Mouse (Mus musculus): ENCODE measurements around the gene Kctd15.

The Kctd15 gene

DNA sequence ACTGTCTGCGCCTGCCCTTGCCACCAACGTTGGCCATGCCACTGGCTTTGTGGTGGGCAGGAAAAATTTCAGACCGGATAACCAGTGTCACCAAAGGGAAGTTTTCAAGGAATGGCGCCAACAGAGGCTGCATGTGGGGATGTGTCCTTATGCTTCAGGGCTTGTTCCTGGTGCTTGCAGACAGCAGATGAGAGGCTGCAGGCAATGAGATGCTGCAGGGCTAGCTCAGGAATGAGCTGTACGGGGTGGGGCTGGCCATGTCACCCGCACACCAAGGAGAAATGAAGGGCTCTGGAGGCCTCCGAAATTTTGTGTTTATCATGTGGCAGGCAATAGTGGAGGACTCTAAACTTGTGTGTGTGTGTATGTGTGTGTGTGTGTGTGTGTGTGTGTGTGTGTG is 6.6 kb upstream of the Kctd15 start:
- DNase-seq (ENCODE audit: low spot score) = no peak

DNA sequence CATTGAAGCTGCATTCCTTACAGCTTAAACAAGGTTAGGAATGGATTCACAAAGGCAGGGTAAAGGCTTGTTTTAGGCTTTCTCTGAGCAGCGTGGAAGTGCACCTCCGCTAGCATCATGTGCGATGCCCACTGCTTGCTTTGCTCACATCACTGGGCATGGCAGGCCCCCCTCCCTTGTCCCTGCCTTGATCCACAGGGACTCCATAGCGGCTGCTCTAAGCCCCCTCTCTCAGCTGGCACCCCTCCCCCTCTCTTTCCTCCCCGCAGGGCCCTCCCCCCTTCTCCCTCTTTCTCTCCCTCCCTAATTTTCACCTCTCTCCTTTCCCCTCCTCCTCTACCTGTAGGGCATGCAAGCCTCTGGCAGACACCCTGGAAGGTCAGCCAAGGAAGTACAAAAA is 5.7 kb upstream of the Kctd15 start:
- DNase-seq (ENCODE audit: low spot score) = no peak

DNA sequence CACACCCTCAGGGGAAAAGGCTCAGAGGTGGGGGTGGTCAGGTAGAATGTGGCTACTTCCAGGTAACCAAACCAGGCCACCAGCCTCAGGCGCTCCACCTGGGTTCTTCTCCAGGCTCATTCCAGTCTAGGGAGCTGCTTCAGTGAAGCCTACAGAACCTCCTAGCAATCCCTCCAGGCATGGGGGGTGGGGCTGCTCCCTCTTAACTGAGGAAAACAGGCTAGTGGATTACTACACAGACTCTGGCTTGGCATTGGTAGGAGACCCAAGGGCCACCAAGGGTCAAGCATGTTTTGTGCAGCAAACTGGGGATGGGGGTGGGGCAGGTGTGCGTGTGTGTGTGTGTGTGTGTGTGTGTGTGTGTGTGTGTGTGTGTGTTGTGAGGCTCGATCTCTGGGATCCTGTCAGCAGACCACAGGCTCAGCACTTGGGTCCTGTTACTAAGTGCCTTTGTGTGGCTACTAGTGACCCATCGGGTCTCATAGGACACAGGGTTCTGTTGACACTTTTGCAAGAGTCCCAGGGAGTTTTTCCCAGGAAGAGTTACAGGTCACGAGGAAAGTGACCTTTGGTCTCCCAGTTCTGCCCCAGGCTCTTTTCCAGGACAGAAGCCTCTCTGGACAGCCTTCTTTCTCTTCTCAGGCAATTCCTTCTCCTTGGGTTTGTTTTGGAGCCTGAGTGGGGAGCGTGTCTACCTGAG is 3.0 kb upstream of the Kctd15 start:
- no peak for DNase-seq (ENCODE audit: low spot score)

DNA sequence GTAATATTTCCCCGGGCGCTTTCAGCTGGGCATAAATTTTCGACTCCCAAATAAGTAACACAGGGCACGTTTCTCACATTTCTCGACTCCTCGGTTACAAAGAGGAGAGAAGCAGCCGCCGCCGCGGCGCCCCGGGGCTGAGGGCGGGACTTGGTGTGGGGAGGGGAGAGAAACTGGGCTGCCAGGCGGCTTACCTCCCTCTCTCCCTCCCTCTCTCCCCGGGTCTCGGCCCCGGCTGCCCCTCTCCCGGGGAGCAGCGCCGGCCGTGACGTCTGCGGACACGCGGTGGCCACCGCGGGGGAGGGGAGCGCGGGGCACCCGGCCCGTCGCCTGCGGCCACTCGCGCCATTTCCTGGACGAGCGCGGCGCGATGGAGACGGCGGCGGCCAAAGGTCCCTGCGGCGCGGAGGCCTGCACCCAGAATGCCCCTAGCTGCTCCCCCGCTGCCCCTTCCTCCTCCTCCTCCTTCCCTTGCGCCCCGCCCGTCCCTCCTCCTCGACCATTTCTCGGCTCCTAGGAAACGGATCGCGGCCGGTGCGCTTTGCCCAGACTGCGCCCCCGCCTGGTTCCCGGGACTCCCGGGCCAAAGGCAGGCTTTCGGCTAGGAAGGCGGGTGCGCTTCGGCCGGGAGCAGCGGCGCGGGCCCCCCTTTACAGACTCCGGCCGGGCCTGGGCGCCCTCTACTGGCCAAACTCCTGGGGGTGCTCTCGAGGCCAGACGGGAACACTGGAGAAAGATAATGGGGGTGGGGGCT is 1.3 kb downstream of the Kctd15 start:
- DNase-seq (ENCODE audit: low spot score) = peak; percentile 89

DNA sequence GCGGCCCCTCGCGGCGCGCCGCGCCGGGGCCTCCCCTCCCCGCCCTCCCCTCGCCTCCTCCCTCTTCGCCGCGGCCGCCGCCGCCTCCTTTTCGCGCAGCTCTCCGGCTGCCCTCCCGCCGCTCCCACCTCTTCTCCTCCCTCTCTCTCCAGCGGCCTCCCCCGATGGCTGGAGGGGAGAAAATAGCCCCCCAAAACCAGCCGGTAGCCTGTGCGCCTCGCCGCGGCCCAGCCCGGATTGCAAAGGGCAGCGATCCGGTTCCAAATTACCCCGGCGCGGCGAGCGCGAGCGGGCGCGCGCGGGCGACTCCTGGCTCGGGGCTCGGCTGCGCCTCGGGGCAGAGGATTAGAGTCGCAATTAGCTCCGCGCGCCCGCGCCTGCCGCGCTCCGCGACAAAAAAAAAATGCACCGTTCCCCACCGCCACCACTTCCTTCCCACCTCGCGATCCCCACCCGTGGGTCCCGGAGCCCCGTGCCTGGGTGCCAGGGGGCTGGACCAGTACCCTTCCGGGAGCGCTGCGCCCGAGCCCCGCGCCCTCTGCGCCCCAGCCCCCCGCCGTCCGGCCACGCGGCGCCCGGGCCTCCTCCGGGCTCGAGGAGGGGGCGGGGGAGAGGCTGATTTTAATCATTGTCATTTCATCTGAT is 2.0 kb downstream of the Kctd15 start:
- peak; percentile 56 for DNase-seq (ENCODE audit: low spot score)

DNA sequence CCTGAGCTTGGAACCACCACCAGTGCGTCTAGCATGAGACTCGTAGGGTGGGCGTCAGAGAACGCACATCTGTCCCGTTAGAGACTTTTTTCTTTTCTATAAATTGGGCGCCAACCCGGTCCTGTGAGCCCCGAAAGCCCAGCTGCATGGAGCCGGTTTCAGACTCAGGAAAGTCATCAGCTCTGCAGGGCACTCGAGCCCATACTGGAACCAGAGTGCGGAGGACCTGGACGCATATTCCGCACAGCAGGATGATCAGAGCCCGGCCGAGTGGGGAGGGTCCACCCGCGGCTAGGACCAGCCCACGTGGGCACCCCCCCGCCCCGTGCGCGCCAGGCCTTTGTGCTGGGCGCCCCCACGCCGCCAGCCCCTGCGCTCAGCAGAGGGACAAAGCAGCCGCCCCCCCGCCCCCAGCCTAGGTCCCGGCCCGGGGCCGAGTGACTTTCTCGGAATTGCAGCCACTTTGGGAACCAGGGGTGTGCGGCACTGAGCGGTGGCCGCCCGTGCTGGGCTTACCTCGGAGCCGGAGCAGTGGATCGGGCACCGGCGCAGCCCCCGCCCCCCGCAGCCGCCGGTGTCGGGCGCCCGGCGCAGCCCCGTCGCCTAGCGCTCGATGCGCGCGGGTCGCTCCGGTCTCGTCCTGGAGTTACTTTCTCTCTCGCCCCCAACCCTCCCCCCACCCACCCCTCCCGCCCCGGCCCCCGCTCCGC is 2.6 kb downstream of the Kctd15 start:
- DNase-seq (ENCODE audit: low spot score) = no peak

DNA sequence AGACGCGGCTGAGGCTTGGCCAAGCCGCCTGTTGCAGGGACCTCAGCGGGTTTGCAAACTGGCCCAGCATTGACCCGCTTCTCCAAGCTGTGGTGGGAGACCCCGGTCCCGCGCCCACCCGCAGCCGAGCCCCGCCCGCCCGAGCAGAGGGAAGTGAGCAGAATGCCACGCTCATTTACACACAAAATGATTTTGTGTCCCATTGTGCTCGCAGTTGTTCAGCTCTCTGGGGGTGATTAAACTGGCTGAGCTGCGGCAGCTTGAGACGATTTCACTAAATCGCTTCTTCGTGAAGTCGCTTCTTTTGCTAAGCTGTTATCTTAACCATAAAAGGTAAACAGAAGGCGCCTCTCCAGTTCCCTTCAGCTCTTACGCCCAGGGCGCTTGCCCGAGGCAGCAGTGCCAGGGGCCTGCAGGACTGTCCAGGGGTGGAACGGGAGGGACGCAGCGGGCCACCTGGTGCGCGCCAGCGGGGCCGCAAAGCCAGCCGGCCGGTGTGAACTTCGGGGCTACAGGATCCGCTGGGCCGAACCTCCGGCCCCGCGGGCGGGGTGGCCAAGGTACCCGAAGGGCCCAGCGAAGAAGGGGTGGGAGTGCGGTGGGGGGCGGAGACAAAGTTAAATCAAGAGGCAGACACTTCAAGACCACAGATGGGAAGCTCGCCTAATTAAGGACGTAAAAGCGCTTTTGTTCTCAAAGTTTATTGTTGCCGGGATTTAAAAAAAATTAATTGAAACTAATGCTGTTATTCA is 3.6 kb downstream of the Kctd15 start:
- DNase-seq (ENCODE audit: low spot score) = peak; percentile 33

DNA sequence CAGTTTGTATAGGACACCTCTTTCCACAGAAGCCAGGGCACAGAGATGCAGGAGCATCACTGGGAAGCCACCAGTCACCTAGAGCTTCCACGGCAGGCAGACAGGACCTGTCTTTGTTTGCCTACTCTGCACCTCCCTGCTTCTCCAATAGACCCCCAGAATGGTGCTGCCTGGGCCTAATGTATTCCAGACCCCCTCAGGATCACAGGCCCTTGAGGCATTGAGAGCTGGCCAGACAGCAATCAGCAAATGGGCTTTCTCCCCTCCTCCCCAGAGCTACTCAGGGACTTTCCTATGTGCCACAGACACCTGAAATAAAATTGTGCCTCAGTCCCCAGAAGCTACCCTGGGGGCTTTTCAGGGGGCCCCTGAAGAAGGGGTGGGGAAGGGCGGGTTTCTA is 5.2 kb downstream of the Kctd15 start:
- DNase-seq (ENCODE audit: low spot score) = no peak

DNA sequence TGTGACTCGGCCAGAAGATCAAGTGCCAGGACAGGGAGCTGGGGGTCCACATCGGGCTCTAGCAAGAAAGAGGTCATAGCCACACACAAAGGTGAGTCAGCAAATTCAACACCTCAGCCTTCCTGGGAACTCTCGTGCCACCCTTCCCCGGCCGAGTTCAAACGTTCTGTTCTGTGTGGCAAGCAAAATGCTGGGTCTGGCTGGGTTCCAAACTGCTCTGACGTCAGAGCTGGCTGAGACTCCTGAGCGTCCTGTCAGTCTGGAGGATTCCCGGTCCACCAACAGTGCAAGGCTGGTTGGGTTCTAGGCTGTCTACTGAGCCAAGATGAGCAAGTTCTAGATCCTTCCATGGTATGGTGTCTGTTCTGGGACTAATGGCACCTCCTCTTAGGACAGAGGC is 9.5 kb downstream of the Kctd15 start:
- DNase-seq (ENCODE audit: low spot score) = peak; percentile 40

DNA sequence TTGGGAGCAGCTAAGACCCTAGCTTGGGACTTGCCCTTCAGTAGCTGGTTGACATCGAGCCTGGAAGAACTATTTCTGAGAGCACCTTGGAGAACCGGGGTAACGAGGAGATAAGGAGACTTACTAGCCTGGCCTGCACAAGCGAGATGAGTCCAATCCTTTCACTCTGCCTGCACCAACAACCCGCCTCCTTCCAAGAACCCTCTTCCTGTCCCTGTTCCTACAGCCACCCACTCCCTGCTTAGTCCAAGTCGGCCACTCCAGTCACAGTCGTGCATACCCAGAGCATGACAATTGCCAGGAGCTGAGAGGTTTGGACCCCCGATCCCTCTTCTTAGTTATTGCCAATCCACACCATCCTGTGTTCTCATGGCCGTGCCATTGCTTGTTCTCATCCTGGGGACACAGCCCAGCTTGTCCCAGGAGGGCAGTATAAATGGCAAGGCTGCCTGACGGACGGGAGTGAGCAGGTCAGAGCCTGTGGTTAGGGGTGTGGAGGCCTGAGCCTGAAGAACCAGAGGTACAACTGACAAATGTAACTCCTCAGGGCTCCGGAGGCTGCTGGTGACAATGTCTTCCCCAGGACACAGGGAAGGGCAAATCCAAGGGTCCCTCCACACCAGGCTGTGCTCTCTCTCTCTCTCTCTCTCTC is 10.3 kb downstream of the Kctd15 start:
- no peak for DNase-seq (ENCODE audit: low spot score)

DNA sequence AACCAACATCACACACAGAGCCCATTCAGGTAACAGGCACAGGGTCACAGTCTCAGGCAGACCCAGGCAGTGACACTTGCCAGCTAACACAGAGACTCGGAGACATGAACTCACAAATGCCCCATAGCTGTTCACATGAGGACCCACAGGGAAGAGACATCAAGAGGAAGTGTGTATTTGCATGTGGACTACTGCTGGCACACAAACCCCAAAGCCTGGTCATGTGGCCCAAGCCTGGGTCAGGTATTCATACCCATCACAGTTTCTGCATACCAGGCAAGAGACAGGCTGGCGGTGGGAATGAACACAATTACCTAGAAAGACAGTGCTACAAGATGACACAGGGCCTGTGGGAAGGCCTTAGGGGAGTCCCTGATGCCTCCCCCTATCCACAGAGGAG is 10.9 kb downstream of the Kctd15 start:
- DNase-seq (ENCODE audit: low spot score) = no peak

DNA sequence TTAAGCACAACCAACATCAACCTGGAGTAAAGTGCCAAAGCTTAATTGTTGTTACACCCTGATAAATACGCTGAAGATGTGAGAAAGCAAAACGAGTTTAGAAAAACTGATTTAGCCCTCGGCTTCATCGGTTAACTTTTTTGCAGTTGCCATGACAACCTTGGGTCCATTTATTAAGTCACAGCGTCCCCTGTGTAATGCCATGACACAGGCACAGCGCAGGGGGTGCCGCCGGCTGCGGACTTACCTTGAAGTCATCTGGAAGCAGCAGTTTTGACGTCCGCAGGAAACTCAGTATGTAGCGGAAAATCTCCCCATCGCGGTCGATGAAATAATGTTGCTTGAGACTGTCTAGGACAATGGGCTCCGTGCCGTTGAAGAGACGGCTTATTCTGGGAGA is 11.9 kb downstream of the Kctd15 start:
- no peak for DNase-seq (ENCODE audit: low spot score)

DNA sequence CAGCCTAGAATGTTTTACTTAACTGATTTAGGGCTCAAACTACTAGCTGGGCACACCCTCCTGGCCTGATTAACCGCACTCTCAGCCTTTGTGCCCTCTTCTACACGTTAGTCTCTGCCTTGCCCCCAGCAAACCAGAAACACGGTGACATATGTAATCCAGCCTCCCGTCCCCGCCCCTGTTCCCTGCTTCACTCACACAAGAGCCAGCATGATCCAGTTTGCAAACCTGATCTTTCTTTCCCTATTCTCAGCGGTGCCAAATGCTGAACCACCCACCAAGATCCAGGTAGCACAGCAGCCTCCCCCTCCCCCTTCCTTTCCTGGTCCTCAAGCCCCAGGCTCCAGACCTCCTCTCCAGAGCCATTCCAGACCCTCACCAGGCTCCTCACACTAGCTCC is 13.2 kb downstream of the Kctd15 start:
- DNase-seq (ENCODE audit: low spot score) = no peak

DNA sequence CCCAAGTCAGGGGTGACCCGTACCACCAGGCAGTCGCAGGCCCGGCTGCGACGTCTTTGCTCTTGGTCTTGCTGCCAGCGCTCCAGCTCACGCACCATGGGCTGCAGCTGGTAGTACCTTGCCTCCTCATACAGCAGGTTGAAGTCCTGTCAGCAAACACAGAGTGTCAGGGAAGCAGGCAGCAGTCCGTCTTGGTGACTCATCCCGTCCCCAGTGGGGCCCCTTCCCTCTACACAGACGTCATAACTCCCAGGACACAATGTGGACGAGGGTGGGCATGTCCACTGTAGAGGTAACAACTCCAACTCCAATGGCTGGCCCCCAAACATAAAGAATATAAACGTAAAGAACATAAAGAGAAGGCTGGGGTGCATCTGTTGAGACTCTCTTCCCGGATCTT is 14.6 kb downstream of the Kctd15 start:
- no peak for DNase-seq (ENCODE audit: low spot score)

DNA sequence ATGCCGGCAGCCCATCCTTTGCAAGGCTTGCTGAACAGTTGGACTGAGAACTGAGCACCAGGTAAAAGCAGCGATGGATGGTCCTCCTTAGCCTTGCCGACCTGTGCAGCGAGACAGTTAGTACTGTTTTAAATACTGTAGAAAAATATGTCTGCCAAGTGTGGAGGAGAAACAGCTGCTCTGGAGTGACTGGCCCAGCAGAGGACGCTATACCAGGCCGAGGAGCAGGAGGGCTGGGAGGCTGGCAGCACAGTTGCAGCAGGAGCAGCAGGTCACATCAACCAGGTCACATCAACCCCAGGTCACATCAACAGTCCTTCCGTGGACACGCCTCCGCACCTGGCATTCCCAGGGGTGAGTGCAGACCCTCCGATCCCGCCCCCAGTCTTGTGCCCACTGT is 16.7 kb downstream of the Kctd15 start:
- DNase-seq (ENCODE audit: low spot score) = no peak

DNA sequence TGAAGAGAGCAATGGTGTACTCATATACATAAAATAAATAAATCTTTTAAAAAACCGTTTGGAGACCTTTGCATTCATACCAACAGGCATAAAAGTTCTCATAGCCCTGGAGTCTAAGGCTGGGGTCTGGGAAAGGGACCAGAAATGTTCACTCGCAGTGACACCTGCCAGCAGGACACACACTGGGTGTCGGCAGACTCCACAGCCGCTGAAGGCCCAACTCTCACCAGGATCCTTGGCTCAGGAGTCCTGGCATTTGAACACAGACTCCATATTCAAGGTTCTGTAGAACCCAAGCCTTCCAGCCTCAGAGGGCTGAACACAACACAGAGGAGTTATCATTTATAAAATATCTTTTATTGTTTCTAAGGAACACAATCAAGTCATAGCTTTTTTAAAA is 19.9 kb downstream of the Kctd15 start:
- DNase-seq (ENCODE audit: low spot score) = no peak

DNA sequence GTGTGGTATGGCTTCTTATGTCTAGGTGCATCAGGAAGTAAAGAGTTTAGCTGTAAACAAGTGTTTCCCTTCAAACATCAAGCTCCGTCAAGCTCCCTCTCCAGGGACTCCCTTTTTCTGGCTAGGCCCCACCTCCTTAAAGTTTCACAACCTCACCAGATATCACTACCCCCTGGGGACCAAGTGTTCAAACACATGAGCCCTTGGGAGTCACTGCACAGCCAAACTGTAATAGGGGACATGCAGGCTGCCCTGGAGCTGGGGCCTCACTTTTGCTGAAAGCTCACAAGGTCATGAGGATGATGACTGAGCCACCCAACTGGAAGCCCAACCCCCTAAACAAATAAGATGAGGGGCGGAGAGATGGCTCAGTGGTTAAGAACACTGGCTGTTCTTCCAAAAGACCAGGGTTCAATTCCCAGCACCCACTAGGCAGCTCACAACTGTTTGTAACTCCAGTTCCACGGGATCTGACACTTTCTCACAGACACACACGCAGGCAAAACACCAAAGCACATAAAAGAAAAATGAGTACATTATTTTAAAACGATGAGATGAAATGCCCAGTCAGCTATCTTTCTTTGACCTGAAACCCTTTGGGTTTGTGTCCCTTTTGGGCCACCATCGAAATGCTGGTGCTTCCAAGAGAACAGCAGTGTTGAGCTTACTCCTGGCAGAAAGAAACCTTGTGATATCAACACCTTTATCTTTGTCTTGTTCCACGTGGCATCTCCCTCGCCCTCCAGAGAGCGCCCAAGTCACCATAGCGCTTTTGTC is 23.4 kb downstream of the Kctd15 start:
- DNase-seq (ENCODE audit: low spot score) = no peak

DNA sequence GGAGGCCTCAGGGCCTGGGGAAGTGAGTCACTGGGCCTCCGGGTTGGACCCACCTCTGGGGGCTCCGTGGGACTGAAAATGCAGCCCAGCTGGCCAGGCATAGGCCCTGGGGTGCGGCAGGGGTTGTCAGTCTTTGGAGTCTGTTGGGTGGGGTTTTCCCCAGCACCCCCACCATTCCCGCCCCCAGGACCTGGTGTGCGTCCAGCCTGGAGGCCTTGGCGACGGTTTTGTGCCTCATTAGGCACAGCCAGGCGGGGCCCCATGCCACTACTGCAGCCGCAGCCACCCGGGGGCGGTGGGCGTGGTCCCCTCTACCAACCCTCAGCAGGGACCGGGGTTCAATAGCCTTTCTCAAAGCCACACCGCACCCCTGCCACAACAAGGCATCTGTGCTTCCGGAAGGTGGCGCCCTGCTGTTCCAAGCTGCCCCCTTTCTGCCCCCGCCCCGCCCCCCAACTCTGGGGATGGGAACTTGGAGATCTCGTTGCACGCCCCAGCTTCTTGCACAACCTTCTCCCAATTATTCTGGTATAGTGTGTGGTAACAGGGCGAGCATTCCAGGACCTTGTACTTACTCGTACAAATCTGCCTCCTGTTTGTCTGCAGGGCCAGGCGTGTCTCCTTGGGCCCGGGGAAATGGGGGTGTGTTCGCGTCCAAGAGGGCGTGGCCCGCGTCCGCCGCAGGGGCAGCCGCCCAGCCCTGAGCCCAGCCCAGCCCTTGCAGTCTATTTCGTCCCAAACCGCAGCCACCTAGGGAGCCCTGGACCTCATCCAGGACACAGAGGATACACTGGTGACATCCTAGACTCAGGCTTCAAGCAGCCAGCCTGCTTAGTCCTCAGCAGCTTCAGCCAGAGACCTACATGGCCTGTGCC is 26.1 kb downstream of the Kctd15 start:
- peak; percentile 68 for DNase-seq (ENCODE audit: low spot score)

DNA sequence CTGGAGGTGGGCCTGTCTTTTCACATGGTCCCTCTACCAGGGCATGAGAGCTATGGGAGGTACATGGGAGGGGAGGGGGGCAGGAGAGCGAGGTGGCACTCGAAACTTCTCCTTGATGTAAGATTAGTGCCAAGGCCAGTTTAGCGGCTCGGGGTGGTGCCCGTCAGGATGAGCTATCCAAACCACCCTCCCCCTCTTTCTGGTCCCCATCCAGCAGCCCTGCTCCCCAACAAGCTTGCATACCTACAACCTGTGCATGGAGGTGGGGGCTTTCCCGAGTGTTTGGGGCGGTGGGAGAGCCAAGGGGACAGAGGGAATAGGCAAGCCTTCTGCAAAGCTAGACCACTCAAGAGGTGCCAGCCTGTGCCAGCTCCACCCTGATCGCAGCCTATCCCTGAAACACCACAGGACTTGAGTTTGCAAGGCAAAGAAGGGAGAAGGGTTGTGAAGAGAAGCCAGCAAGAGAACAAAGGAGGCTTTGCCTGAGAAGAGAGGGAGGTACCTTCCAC is 26.8 kb downstream of the Kctd15 start:
- DNase-seq (ENCODE audit: low spot score) = no peak

Measured in ovary, postnatal 14 days (tissue).